Mouse (Mus musculus) myocyte (in vitro differentiated cells): ENCODE data around the gene Srrt. TPM values are rescaled to one million over a fixed set of nuclear protein-coding genes. Genes with fewer than 3 reads are reported as not detected.

Source experiments
- H3K27me3 ChIP-seq: one replicate; pipeline ENCODE4 v1.6.1; 2011; ENCODE audit not compliant: control insufficient read depth, insufficient read depth, insufficient read length
- H3K36me3 ChIP-seq: one replicate; pipeline ENCODE4 v1.6.1; 2011; ENCODE audit not compliant: control insufficient read depth, insufficient read depth
- H3K4me2 ChIP-seq: one replicate; pipeline ENCODE4 v1.6.1; 2011; ENCODE audit warnings: low read depth, control low read depth
- H3K4me3 ChIP-seq: one replicate; pipeline ENCODE4 v1.5.1; 2011; ENCODE audit warnings: mild to moderate bottlenecking, control low read depth, moderate library complexity
- H3K79me2 ChIP-seq: one replicate; pipeline ENCODE4 v1.6.1; 2011; ENCODE audit not compliant: control insufficient read depth, insufficient read depth
- H3ac ChIP-seq: one replicate; pipeline ENCODE4 v1.6.1; 2011; ENCODE audit not compliant: control insufficient read depth, insufficient read length
- CEBPB ChIP-seq: IDR thresholded peaks from 2 replicates; pipeline ENCODE4 v1.6.1; 2011; ENCODE audit warnings: mild to moderate bottlenecking, moderate library complexity; ENCODE audit not compliant: poor library complexity, insufficient read depth, severe bottlenecking
- E2F4 ChIP-seq: IDR thresholded peaks from one replicate; pipeline ENCODE4 v1.6.1; 2011; ENCODE audit warnings: mild to moderate bottlenecking, control low read depth, moderate library complexity; ENCODE audit not compliant: insufficient read depth
- MAX ChIP-seq: IDR thresholded peaks from one replicate; pipeline ENCODE4 v1.6.1; 2011; ENCODE audit warnings: low read depth, mild to moderate bottlenecking, control low read depth
- MYOD1 ChIP-seq, 3 experiments: IDR thresholded peaks; one replicate each; pipeline ENCODE4 v1.6.1; 2011; ENCODE audit warnings: control low read depth in 2 of 3, low read depth in 2 of 3, mild to moderate bottlenecking in 2 of 3, moderate library complexity in 1 of 3; ENCODE audit not compliant: insufficient read length in 2 of 3, control insufficient read depth in 1 of 3
- MYOG ChIP-seq, 3 experiments: IDR thresholded peaks; one replicate each; pipeline ENCODE4 v1.6.1; 2011; ENCODE audit warnings: control low read depth in 2 of 3, low read depth in 2 of 3, mild to moderate bottlenecking in 2 of 3; ENCODE audit not compliant: insufficient read length in 2 of 3, control insufficient read depth in 1 of 3, insufficient read depth in 1 of 3
- POLR2A ChIP-seq: IDR thresholded peaks from one replicate; pipeline ENCODE4 v1.6.1; 2011; ENCODE audit warnings: low read depth, mild to moderate bottlenecking, control low read depth, moderate library complexity; ENCODE audit not compliant: insufficient read length
- POLR2AphosphoS2 ChIP-seq: IDR thresholded peaks from one replicate; pipeline ENCODE4 v1.6.1; 2011; ENCODE audit warnings: low read depth, control low read depth; ENCODE audit not compliant: insufficient read length
- REST ChIP-seq: IDR thresholded peaks from one replicate; pipeline ENCODE4 v1.6.1; 2011; ENCODE audit warnings: mild to moderate bottlenecking, control low read depth, moderate library complexity; ENCODE audit not compliant: insufficient read depth, insufficient read length
- SRF ChIP-seq: IDR thresholded peaks from one replicate; pipeline ENCODE4 v1.6.1; 2011; ENCODE audit warnings: low read depth; ENCODE audit not compliant: control insufficient read depth, insufficient read length
- TCF12 ChIP-seq: IDR thresholded peaks from one replicate; pipeline ENCODE4 v1.6.1; 2011; ENCODE audit warnings: mild to moderate bottlenecking, control low read depth; ENCODE audit not compliant: poor library complexity, insufficient read depth, severe bottlenecking
- TCF3 ChIP-seq: IDR thresholded peaks from one replicate; pipeline ENCODE4 v1.6.1; 2011; ENCODE audit warnings: low read depth, control low read depth; ENCODE audit not compliant: insufficient read length
- USF1 ChIP-seq: IDR thresholded peaks from one replicate; pipeline ENCODE4 v1.6.1; 2011; ENCODE audit warnings: low read depth, mild to moderate bottlenecking, control low read depth, moderate library complexity
- polyA plus RNA-seq: library from polyadenylated mRNA; unstranded; fragments of >200 nt; fragmentation: generic; extraction: Trizol; gene quantifications from one replicate; pipeline ENCODE4 v1.2.1, GENCODE M21; 2012; ENCODE audit warnings: missing spikeins

Srrt gene
- polyA plus RNA-seq, 1 experiment = 59.0 TPM

DNA sequence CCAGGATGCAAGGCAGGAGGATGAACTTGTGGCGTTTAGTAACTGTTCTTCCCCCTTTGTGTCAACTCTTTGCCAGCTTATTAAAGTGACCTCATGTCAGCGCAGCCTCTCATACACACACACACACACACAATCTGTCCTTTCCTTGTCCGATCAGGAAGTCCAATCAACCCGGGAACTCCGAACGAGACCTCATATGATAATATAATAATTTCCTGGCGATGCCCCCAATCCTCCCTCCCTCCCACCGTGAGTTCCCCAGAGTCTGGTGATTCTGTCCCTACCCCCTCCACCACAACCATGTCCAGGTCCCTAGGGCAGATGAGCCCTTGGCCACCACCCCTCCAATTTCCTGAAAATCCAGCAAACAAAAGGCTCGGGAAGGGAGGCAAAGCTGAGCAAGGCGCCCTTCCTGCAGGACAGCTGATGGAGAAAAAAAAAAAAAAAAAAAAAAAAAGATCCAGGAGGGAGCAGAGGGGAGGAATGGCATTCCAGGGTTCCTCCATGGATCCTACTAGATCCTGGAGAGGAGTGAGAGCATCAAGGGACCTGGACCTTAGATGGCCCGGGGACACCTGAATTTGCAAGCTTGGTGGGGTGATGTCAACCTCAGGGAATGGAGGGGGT is 31.3 kb upstream of the Srrt start:
- Histone ChIP-seq H3K36me3 (no peaks in the 10 kb centered on the region), H3ac (no peak overlapping the region), H3K4me2 (peak overlapping the region; percentile 74), H3K4me3 (peak overlapping the region; percentile 28), H3K27me3 (no peaks in the 10 kb centered on the region), H3K79me2 (no peaks in the 10 kb centered on the region)
- TF ChIP-seq TCF12 (no peak), CEBPB (no peak), REST (no peak), POLR2A (no peak), USF1 (no peak), MAX (no peak), TCF3 (no peak)

DNA sequence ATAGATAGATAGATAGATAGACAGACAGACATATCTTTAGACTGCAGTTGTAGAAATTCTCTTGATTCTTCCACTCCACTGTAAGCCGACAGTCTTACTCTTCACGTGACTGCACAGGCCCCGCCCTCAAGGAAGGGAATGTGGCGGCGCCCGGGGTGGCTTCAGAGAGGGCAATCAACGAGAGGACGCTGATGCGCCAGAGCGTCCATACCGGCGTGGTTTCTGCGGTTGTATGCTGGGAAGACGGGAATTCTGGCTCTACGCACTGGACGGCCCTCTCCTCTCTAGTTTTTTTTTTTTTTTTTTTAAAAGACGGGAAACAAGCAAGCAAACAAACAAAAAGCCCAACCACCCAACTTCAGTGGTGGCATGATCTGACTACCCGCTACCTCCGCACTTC is 30.8 kb upstream of the Srrt start:
- Histone ChIP-seq H3K36me3 (no peaks in the 10 kb centered on the region), H3K79me2 (no peaks in the 10 kb centered on the region), H3K27me3 (no peaks in the 10 kb centered on the region), H3K4me3 (peak overlapping the region; percentile 28), H3K4me2 (peak overlapping the region; percentile 74), H3ac (no peak overlapping the region)
- TF ChIP-seq SRF = no peak
- peak; percentile 71 for TF ChIP-seq POLR2A
- TF ChIP-seq MAX = no peak
- TF ChIP-seq TCF12 = no peak
- peak in 1 of 3 experiments; percentile 8 for TF ChIP-seq MYOG (IDR thresholded peaks at IDR 0.05; ENCODE audit: control insufficient read depth in 1 of 3, insufficient read depth in 1 of 3, insufficient read length in 2 of 3, low read depth in 2 of 3)
- no peak for TF ChIP-seq TCF3
- no peak for TF ChIP-seq CEBPB
- TF ChIP-seq E2F4 = no peak
- peak in 1 of 3 experiments; percentile 13 for TF ChIP-seq MYOD1 (IDR thresholded peaks at IDR 0.05; ENCODE audit: control insufficient read depth in 1 of 3, insufficient read length in 2 of 3, low read depth in 2 of 3)
- TF ChIP-seq USF1 = peak; percentile 99
- no peak for TF ChIP-seq REST
- TF ChIP-seq POLR2AphosphoS2 = peak; percentile 84

DNA sequence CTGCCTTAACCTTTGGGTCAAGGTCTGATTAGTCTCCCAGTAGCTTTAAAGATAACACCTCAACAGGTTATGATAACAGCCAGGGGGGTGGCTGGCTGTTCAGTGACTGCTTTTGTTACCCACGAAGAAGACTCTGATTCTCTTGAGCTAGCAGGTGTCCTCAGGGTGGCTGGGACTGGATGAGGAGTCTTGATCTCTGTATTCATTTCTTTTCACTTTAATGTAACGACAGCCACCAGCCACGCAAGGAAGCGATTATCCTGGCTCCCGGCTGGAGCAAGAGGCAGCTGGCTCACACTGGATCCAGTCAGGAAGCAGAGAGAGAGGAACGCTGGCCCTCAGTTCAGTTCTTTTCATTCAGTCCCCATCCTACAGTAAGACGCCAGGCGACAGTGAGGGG is 29.7 kb upstream of the Srrt start:
- H3K79me2 ChIP-seq = no peaks in the 10 kb centered on the region
- H3K36me3 ChIP-seq = no peaks in the 10 kb centered on the region
- no peaks in the 10 kb centered on the region for H3K27me3 ChIP-seq
- H3K4me3 ChIP-seq = peak overlapping the region; percentile 28
- TF ChIP-seq POLR2AphosphoS2 (no peak), POLR2A (no peak), MYOG (IDR thresholded peaks at IDR 0.05; ENCODE audit: control insufficient read depth in 1 of 3, insufficient read depth in 1 of 3, insufficient read length in 2 of 3, low read depth in 2 of 3) (no peak), MAX (no peak), SRF (no peak), CEBPB (no peak), E2F4 (no peak), MYOD1 (IDR thresholded peaks at IDR 0.05; ENCODE audit: control insufficient read depth in 1 of 3, insufficient read length in 2 of 3, low read depth in 2 of 3) (no peak), TCF3 (no peak), TCF12 (no peak), USF1 (no peak)
- H3ac ChIP-seq = no peak overlapping the region
- H3K4me2 ChIP-seq = peak overlapping the region; percentile 74

DNA sequence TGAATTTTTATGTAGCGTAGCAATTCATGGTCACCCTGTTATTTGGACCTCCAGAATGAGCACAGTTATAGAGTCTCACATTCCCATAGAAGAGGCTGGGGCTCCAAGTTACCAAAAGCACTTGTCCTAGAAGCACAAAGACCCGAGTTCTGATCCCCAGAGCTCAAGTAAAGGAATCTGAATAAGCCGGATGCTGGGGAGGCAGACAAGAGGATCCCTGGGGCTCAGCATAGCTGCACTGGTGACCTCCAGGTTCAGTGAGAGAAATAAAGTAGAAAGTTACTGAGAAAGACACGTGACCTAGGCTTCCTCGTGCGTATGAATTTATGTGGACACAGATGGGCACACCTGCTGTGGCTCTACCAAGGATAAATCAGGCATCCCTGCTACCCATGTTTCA is 27.6 kb upstream of the Srrt start:
- Histone ChIP-seq H3K4me3 (no peak overlapping the region), H3K4me2 (no peak overlapping the region), H3ac (no peak overlapping the region), H3K36me3 (no peaks in the 10 kb centered on the region), H3K27me3 (no peaks in the 10 kb centered on the region), H3K79me2 (no peaks in the 10 kb centered on the region)
- TF ChIP-seq MYOD1 (IDR thresholded peaks at IDR 0.05; ENCODE audit: control insufficient read depth in 1 of 3, insufficient read length in 2 of 3, low read depth in 2 of 3) (no peak), MAX (no peak), USF1 (no peak), SRF (no peak), MYOG (IDR thresholded peaks at IDR 0.05; ENCODE audit: control insufficient read depth in 1 of 3, insufficient read depth in 1 of 3, insufficient read length in 2 of 3, low read depth in 2 of 3) (no peak), REST (no peak), POLR2A (no peak), CEBPB (no peak), E2F4 (no peak), TCF3 (no peak), POLR2AphosphoS2 (no peak), TCF12 (no peak)

DNA sequence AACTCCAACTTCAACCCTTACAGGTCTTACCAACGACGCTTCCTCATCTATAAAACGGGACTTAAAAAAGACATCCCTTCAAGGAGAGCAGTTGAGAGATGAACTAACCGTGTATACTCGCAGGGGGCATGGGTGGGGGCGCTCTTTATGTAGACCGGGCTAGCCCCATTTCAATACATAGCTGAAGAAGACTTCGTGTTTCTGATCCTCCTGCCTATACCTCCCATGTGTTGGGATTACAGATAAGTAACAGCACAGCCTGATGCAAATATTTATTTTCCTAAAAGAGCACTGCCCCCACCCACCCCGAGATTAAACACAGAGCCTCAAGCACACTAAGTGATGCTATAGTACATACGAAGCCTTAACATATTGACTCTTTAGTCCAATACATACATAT is 26.8 kb upstream of the Srrt start:
- Histone ChIP-seq H3ac (no peak overlapping the region), H3K4me2 (peak overlapping the region; percentile 96), H3K79me2 (no peaks in the 10 kb centered on the region), H3K4me3 (peak overlapping the region; percentile 45), H3K27me3 (no peaks in the 10 kb centered on the region), H3K36me3 (no peaks in the 10 kb centered on the region)
- no peak for TF ChIP-seq POLR2A
- TF ChIP-seq REST = no peak
- no peak for TF ChIP-seq MYOG (IDR thresholded peaks at IDR 0.05; ENCODE audit: control insufficient read depth in 1 of 3, insufficient read depth in 1 of 3, insufficient read length in 2 of 3, low read depth in 2 of 3)
- no peak for TF ChIP-seq USF1
- TF ChIP-seq SRF = no peak
- no peak for TF ChIP-seq MYOD1 (IDR thresholded peaks at IDR 0.05; ENCODE audit: control insufficient read depth in 1 of 3, insufficient read length in 2 of 3, low read depth in 2 of 3)
- no peak for TF ChIP-seq MAX
- TF ChIP-seq E2F4 = no peak
- TF ChIP-seq TCF12 = no peak
- TF ChIP-seq POLR2AphosphoS2 = no peak
- TF ChIP-seq CEBPB = no peak
